Mouse (Mus musculus): Measurements from ENCODE around the gene Rbm12.

- TF ChIP-seq MXI1 (IDR thresholded peaks at IDR 0.05; ENCODE audit: low read depth, low read length) (no peak), USF1 (IDR thresholded peaks at IDR 0.05; ENCODE audit: low read depth, low read length) (no peak), EP300 (IDR thresholded peaks at IDR 0.05; ENCODE audit: low read length) (no peak), JUN (IDR thresholded peaks at IDR 0.05; ENCODE audit: insufficient read depth, low read depth, low read length) (no peak), ZKSCAN1 (IDR thresholded peaks at IDR 0.05; ENCODE audit: borderline replicate concordance, low read depth, low read length) (no peak), CTCF (conservative IDR thresholded peaks at IDR 0.05 in 1 of 2, IDR thresholded peaks at IDR 0.05 in 1 of 2; ENCODE audit: low read depth in 2 of 2, low read length in 2 of 2) (no peak), USF2 (conservative IDR thresholded peaks at IDR 0.05; ENCODE audit: low read depth, low read length) (no peak), ETS1 (conservative IDR thresholded peaks at IDR 0.05; ENCODE audit: low read depth, low read length) (no peak), GABPA (IDR thresholded peaks at IDR 0.05; ENCODE audit: insufficient replicate concordance, low read depth, low read length) (no peak), MAX (IDR thresholded peaks at IDR 0.05; ENCODE audit: low read length) (no peak), MYC (IDR thresholded peaks at IDR 0.05; ENCODE audit: low read depth, low read length) (no peak), POLR2A (IDR thresholded peaks at IDR 0.05; ENCODE audit: low read depth, low read length) (no peak), ELF1 (IDR thresholded peaks at IDR 0.05; ENCODE audit: low read depth, low read length) (no peak), E2F4 (IDR thresholded peaks at IDR 0.05; ENCODE audit: insufficient replicate concordance, low read depth, low read length) (no peak)
Observed at GRCm38 (mm10) chr2:156084541-156084940, 27.2 kb downstream of the Rbm12 start.

Data from CH12.LX (cell line).